Mouse (Mus musculus): Measurements from ENCODE around the gene Igsf11. TPM values are rescaled to one million over a fixed set of nuclear protein-coding genes. Genes with fewer than 3 reads are reported as not detected.

Igsf11 gene
- polyA plus RNA-seq, 1 experiment from 2014 or later, result 0.16 TPM

DNA sequence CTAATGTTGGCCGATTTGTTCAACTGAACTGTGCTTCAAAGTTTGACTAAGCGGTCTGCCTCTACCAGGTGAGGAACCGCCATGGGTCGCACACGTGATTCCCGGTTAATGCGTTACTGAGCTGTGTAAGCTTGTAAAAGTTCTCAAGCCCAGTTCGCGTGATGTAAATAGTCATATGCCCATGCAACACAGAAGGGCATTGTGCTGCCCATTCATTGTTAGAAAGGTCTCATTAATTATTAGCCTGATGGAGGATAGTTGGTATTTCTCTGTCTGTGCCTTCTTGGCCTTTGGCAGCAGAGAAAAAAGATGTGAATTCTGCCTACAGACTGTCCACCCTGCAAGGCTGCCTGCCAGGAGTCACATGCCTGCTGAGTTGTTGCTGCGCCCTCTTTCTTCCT lies 53.1 kb downstream of the Igsf11 start:
- Histone ChIP-seq H3K4me3 (ENCODE audit: low read length) (no peak overlapping the region), H3K4me1 (replicated peaks; ENCODE audit: control insufficient read depth, insufficient read depth, low read length) (no peaks in the 10 kb centered on the region), H3K27ac (ENCODE audit: low read length) (no peak overlapping the region), H3K9me3 (ENCODE audit: control insufficient read depth, low read length) (no peaks in the 10 kb centered on the region), H3K36me3 (ENCODE audit: control insufficient read depth, insufficient read depth, low read length) (no peaks in the 10 kb centered on the region), H3K4me2 (ENCODE audit: low read depth, low read length) (no peak overlapping the region), H3K27me3 (ENCODE audit: control insufficient read depth, insufficient read depth, low read depth, low read length) (no peaks in the 10 kb centered on the region), H3K9ac (ENCODE audit: low read length) (no peak overlapping the region)
- WGBS, result 64% methylated on average over 10 of the region's 10 CpGs
- no peak for ATAC-seq (ENCODE audit: low read depth)

DNA sequence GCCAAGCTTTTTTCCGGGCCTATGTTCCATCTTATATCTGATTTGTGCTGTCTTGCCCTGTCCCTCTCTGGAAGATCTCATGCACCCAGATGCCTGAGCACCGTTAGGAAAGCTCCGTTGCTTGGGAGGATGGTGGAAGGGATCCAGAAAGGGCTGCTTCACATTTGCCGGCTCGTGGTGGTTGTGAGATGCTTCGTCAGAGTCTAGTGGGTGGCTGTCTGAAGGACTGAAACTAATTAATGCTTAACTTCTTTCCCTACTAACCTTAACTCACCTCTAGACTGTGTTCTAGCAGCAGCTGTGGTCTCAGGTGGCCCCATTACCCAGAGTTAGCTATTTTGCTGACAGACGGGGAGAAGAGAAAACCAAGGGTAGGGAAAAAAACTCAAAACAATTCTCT lies 54.0 kb downstream of the Igsf11 start:
- no peak overlapping the region for H3K27ac ChIP-seq (ENCODE audit: low read length)
- ATAC-seq (ENCODE audit: low read depth), result no peak
- 61% methylated on average over 7 of the region's 7 CpGs for WGBS
- H3K4me2 ChIP-seq (ENCODE audit: low read depth, low read length), result no peak overlapping the region
- no peaks in the 10 kb centered on the region for H3K9me3 ChIP-seq (ENCODE audit: control insufficient read depth, low read length)
- no peaks in the 10 kb centered on the region for H3K4me1 ChIP-seq (replicated peaks; ENCODE audit: control insufficient read depth, insufficient read depth, low read length)
- no peak overlapping the region for H3K9ac ChIP-seq (ENCODE audit: low read length)
- H3K36me3 ChIP-seq (ENCODE audit: control insufficient read depth, insufficient read depth, low read length), result no peaks in the 10 kb centered on the region
- no peak overlapping the region for H3K4me3 ChIP-seq (ENCODE audit: low read length)
- H3K27me3 ChIP-seq (ENCODE audit: control insufficient read depth, insufficient read depth, low read depth, low read length), result no peaks in the 10 kb centered on the region

DNA sequence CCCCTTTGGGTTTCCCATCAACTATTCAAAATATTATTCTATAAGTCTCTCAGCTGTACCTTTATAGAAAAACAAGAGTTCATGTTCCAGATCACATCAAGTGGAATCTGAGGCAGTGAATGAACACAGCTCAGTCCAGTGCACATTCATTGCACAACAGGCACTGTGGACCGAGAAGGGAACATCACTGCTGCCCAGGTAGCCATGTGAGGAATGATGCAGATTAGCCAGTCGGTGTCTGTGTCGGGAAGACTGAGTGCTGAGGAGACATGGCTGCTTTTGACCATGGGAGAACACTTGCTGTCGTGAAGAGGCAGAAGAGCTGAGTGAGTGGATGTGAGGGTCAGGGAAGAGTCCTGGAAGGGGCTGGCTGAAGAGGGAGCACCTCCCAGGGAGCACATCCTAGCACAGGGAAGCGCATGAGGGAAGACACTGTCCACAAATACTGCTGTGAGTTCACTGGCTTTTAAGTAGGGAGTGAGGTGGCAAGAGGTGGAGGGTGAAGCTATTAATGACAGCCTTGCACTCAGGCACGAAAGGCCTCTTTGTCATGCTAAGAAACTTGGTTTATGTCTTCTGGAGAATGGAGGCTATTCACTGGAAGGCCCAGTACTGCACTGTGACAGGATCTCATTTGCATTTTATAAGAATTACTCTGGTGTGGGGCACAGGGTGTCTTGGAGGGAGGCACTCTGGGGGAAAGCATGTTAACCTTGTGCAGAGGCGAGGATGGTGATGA lies 54.8 kb downstream of the Igsf11 start:
- Histone ChIP-seq H3K36me3 (ENCODE audit: control insufficient read depth, insufficient read depth, low read length) (no peaks in the 10 kb centered on the region), H3K27ac (ENCODE audit: low read length) (no peak overlapping the region), H3K27me3 (ENCODE audit: control insufficient read depth, insufficient read depth, low read depth, low read length) (no peaks in the 10 kb centered on the region), H3K9ac (ENCODE audit: low read length) (no peak overlapping the region), H3K4me1 (replicated peaks; ENCODE audit: control insufficient read depth, insufficient read depth, low read length) (no peaks in the 10 kb centered on the region), H3K9me3 (ENCODE audit: control insufficient read depth, low read length) (no peaks in the 10 kb centered on the region), H3K4me2 (ENCODE audit: low read depth, low read length) (no peak overlapping the region), H3K4me3 (ENCODE audit: low read length) (no peak overlapping the region)
- 81% methylated on average over 7 of the region's 7 CpGs for WGBS
- no peak for ATAC-seq (ENCODE audit: low read depth)

DNA sequence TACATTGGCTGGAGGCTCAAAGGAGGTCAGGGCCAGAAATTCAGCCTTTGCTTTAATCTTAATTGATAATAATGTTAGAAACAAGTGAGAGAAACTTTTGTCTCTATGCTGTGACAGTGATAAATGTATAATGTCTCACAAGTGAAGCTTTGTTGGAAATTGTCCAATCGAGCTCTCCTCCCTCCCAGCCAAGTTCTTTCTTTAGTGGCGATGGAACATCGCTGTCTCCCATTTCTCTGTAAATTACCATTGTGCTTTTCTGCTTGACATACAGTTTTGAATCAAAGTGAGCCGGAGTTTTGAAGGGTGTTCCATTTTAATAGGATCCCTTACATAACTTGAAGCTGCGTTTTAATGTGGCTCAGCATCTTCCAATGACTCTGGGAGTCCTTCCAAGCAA lies 56.0 kb downstream of the Igsf11 start:
- ATAC-seq (ENCODE audit: low read depth), result no peak
- Histone ChIP-seq H3K4me2 (ENCODE audit: low read depth, low read length) (no peak overlapping the region), H3K27ac (ENCODE audit: low read length) (no peak overlapping the region), H3K9me3 (ENCODE audit: control insufficient read depth, low read length) (no peaks in the 10 kb centered on the region), H3K4me3 (ENCODE audit: low read length) (no peak overlapping the region), H3K27me3 (ENCODE audit: control insufficient read depth, insufficient read depth, low read depth, low read length) (no peaks in the 10 kb centered on the region), H3K4me1 (replicated peaks; ENCODE audit: control insufficient read depth, insufficient read depth, low read length) (no peaks in the 10 kb centered on the region), H3K9ac (ENCODE audit: low read length) (no peak overlapping the region), H3K36me3 (ENCODE audit: control insufficient read depth, insufficient read depth, low read length) (no peaks in the 10 kb centered on the region)
- WGBS, result 66% methylated on average over 5 of the region's 5 CpGs

DNA sequence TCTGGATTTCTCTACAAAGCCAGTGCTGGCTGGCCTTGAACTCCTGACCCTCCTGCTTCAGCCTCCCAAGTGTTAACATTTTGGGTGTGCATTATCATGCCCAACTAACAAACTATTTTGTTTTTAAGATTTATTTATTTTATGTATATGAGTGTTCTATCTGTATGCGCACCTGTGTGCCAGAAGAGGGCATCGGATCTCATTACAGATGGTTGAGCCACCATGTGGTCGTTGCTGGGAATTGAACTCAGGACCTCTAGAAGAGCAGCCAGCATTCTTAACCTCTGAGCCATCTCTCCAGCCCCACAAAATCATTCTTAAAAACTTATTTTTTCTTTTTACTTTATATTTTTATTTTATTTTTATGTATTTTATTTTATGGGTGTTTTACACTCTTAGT lies 60.4 kb downstream of the Igsf11 start:
- Histone ChIP-seq H3K4me1 (replicated peaks; ENCODE audit: control insufficient read depth, insufficient read depth, low read length) (no peaks in the 10 kb centered on the region), H3K36me3 (ENCODE audit: control insufficient read depth, insufficient read depth, low read length) (no peaks in the 10 kb centered on the region), H3K4me3 (ENCODE audit: low read length) (no peak overlapping the region), H3K27me3 (ENCODE audit: control insufficient read depth, insufficient read depth, low read depth, low read length) (no peaks in the 10 kb centered on the region), H3K27ac (ENCODE audit: low read length) (no peak overlapping the region), H3K4me2 (ENCODE audit: low read depth, low read length) (no peak overlapping the region), H3K9me3 (ENCODE audit: control insufficient read depth, low read length) (no peaks in the 10 kb centered on the region), H3K9ac (ENCODE audit: low read length) (no peak overlapping the region)
- ATAC-seq (ENCODE audit: low read depth), result no peak
- 98% methylated on average over 3 of the region's 3 CpGs for WGBS

DNA sequence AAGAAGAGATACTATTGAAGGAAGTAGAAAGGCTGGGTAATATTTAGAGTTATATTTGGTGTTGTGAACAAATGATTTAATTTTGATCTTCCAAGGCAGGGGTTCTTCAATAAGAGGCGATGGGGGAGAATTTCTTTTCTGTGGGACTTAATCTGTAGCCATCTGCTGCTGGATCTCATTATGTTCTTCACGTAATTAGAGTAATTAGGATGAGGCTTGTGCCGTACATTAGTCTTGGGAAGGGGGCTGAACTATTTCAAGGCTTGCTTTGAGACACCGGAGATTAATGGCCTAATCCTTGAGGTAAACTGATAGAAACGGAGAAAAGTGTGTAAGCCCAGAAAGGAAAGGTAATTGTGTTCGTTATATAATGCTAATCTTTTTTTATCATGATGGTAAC lies 61.4 kb downstream of the Igsf11 start:
- Histone ChIP-seq H3K4me1 (replicated peaks; ENCODE audit: control insufficient read depth, insufficient read depth, low read length) (no peaks in the 10 kb centered on the region), H3K4me3 (ENCODE audit: low read length) (no peak overlapping the region), H3K9me3 (ENCODE audit: control insufficient read depth, low read length) (no peaks in the 10 kb centered on the region), H3K9ac (ENCODE audit: low read length) (no peak overlapping the region), H3K4me2 (ENCODE audit: low read depth, low read length) (no peak overlapping the region), H3K36me3 (ENCODE audit: control insufficient read depth, insufficient read depth, low read length) (no peaks in the 10 kb centered on the region), H3K27me3 (ENCODE audit: control insufficient read depth, insufficient read depth, low read depth, low read length) (no peaks in the 10 kb centered on the region), H3K27ac (ENCODE audit: low read length) (no peak overlapping the region)
- WGBS, result 81% methylated on average over 6 of the region's 6 CpGs
- no peak for ATAC-seq (ENCODE audit: low read depth)

DNA sequence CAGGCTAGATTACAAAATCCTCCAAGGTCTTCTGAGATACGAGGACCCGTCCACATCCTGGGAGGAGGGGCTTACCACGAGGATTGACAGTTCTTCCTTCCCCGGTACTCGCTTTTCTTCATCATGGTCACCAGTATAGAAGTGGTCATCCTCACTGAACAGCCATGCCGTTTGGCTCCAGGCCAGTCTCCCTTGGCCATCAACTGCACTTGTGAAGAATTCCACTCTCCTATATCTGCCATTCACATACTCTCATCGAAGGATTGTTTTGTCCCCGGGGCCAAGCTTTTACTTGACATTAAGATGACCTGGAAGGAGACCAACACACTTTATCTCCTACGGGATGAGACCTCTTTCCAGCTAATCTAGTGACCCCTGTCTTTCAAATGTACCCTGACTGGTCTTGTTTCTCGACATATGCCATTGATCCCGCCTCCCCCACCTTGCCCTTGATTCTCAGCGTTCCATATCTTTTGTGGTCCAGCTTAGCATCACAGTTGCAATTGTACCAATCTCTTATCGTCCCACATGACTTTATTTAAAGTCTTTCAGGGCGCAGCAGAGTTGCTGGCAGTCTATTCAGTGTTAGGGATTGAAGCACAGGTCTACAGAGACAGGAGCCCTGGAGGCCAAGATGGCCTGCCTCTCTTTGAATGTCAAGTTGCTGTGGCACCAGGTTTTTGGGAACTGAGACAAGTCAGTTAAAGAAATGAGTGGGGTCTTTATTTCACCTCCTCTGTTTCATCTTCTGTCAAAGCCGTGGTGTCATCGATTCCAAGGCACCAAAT lies 62.2 kb downstream of the Igsf11 start:
- no peak for ATAC-seq (ENCODE audit: low read depth)
- Histone ChIP-seq H3K4me3 (ENCODE audit: low read length) (no peak overlapping the region), H3K4me1 (replicated peaks; ENCODE audit: control insufficient read depth, insufficient read depth, low read length) (no peaks in the 10 kb centered on the region), H3K9me3 (ENCODE audit: control insufficient read depth, low read length) (no peaks in the 10 kb centered on the region), H3K36me3 (ENCODE audit: control insufficient read depth, insufficient read depth, low read length) (no peaks in the 10 kb centered on the region), H3K27ac (ENCODE audit: low read length) (no peak overlapping the region), H3K9ac (ENCODE audit: low read length) (no peak overlapping the region), H3K4me2 (ENCODE audit: low read depth, low read length) (no peak overlapping the region), H3K27me3 (ENCODE audit: control insufficient read depth, insufficient read depth, low read depth, low read length) (no peaks in the 10 kb centered on the region)
- WGBS, result 76% methylated on average over 16 of the region's 16 CpGs

DNA sequence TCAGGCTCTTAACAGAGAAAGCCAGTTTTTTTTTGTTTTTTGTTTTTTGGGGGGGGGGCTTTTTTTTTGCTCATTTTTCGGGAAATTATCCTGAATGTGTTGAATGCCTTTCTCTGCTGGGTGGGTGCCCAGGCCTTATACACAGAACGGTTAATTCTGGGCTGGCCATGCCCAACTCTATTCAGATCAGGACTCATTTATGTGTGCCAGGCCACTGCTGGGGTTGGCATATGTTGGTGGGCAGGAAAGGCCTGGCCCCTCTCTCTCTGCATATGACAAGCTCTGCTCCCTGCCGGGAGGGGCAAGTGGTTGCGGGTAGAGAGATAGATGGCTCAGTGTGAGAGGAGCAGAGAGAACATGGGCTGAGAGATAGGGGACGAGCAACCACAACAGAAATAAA lies 62.8 kb downstream of the Igsf11 start:
- Histone ChIP-seq H3K4me3 (ENCODE audit: low read length) (no peak overlapping the region), H3K27me3 (ENCODE audit: control insufficient read depth, insufficient read depth, low read depth, low read length) (no peaks in the 10 kb centered on the region), H3K9ac (ENCODE audit: low read length) (no peak overlapping the region), H3K9me3 (ENCODE audit: control insufficient read depth, low read length) (no peaks in the 10 kb centered on the region), H3K4me2 (ENCODE audit: low read depth, low read length) (no peak overlapping the region), H3K27ac (ENCODE audit: low read length) (no peak overlapping the region), H3K4me1 (replicated peaks; ENCODE audit: control insufficient read depth, insufficient read depth, low read length) (no peaks in the 10 kb centered on the region), H3K36me3 (ENCODE audit: control insufficient read depth, insufficient read depth, low read length) (no peaks in the 10 kb centered on the region)
- WGBS, result 72% methylated on average over 5 of the region's 5 CpGs
- no peak for ATAC-seq (ENCODE audit: low read depth)

DNA sequence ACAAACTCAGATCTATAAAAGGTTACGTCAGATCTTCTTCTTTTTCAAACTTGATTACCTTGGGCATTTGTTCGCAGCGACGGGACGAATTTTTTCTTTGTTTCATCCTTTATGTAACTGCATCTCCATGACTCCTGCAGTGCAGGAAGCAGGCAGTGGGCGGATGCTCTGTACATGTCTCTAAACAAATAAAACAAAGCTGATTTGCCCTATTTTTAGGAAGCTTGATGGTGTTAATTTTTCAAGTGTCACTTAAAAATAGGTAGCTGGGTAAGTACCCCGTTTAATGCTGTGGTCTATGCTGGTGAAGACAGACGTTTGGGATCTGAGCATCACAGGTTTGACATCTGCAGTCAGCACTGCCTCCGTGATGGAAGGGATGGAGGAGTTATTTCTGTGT lies 66.3 kb downstream of the Igsf11 start:
- Histone ChIP-seq H3K36me3 (ENCODE audit: control insufficient read depth, insufficient read depth, low read length) (no peaks in the 10 kb centered on the region), H3K4me3 (ENCODE audit: low read length) (no peak overlapping the region), H3K27ac (ENCODE audit: low read length) (no peak overlapping the region), H3K4me1 (replicated peaks; ENCODE audit: control insufficient read depth, insufficient read depth, low read length) (no peaks in the 10 kb centered on the region), H3K9ac (ENCODE audit: low read length) (no peak overlapping the region), H3K27me3 (ENCODE audit: control insufficient read depth, insufficient read depth, low read depth, low read length) (no peaks in the 10 kb centered on the region), H3K4me2 (ENCODE audit: low read depth, low read length) (no peak overlapping the region), H3K9me3 (ENCODE audit: control insufficient read depth, low read length) (no peaks in the 10 kb centered on the region)
- WGBS, result 71% methylated on average over 9 of the region's 9 CpGs
- ATAC-seq (ENCODE audit: low read depth), result no peak
